In genomic region chr8:120144652-120145301, GRCm38 (mm10) we compare ENCODE assay signal across 8 mouse cellular contexts. TPM values are rescaled to one million over a fixed set of nuclear protein-coding genes. Genes with fewer than 3 reads are reported as not detected.
A peak's percentile ranks its signal among the peaks of the same experiment; 100 is the strongest.
DNase-seq lines count a peak whose midpoint lies in the region; ATAC-seq and TF ChIP-seq lines count a peak whose summit lies in the region.

No protein-coding gene starts in this region.

- H3K27me3 ChIP-seq in midbrain, embryonic 12.5 days, result no peaks in the 10 kb centered on the region; the same call in 1 of the 2 replicates

- H3K9me3 ChIP-seq in midbrain, embryonic 12.5 days, result no peaks in the 10 kb centered on the region

- peaks cover 31% of the 10 kb centered on the region for H3K4me1 ChIP-seq in midbrain, embryonic 12.5 days

- H3K9ac ChIP-seq in midbrain, embryonic 12.5 days (replicated peaks), result no peak overlapping the region

- H3K4me3 ChIP-seq in left cerebral cortex, adult 2 months, result no peak overlapping the region
- no peak overlapping the region for H3K4me3 ChIP-seq in midbrain, embryonic 12.5 days

- H3K4me2 ChIP-seq in midbrain, embryonic 12.5 days (replicated peaks), result no peak overlapping the region

- 60% methylated on average over 12 of the region's 12 CpGs for WGBS in midbrain, embryonic 12.5 days

- no peaks in the 10 kb centered on the region for H3K36me3 ChIP-seq in midbrain, embryonic 12.5 days

- peak; percentile 55 to 85 for DNase-seq in adrenal gland, adult (ENCODE audit: inconsistent age in 2 of 2, low spot score in 1 of 2)
- DNase-seq in adrenal gland, postnatal 10 days, result no peak
- DNase-seq in cerebellum, postnatal 25 days, result peak; percentile 68 to 73
- DNase-seq in left cerebral cortex, adult 2 months (ENCODE audit: extremely low spot score in 1 of 2, low spot score in 2 of 2), result peak in 1 of 2 experiments; percentile 49
- no peak for DNase-seq in spleen, postnatal 4 days (ENCODE audit: low spot score in 2 of 2)
- no peak for DNase-seq in thymus, postnatal 25 days
- no peak for DNase-seq in gastrocnemius, adult 8-10 months (ENCODE audit: low spot score in 2 of 2)

- intact Hi-C loops in left cerebral cortex, adult 2 months (cut with DNase I), result loop anchor here (5.0 kb wide), 1 partner anchor 192 kb away; no protein-coding TSS in a partner anchor

- TF ChIP-seq CTCF in left cerebral cortex, adult 2 months (IDR thresholded peaks at IDR 0.05), result no peak

- peak overlapping the region; percentile 83 for H3K27ac ChIP-seq in left cerebral cortex, adult 2 months
- peak overlapping the region; percentile 78 for H3K27ac ChIP-seq in midbrain, embryonic 12.5 days (replicated peaks)

- no peak; the same call in 1 of the 2 replicates for ATAC-seq in midbrain, embryonic 12.5 days (ENCODE audit: low FRiP score, low read depth)

RNA-seq across cellular contexts. Expression of gene 6430548M08Rik, which starts 30.8 kb away (rescaled TPM):
- 10 to 100 TPM; 39.7 to 41.9 TPM for total RNA-seq in adrenal gland, postnatal 10 days (2021)
- 100 to 1,000 TPM; 234 to 249 TPM for total RNA-seq in left cerebral cortex, adult 2 months (2021)
- 16.6 and 20.8 TPM in 2 replicates for polyA plus RNA-seq in midbrain, embryonic 12.5 days (2016; fragmentation: Nextera tagmentation; extraction: Ambion mirVana)
- total RNA-seq in gastrocnemius, adult 8-10 months (2022), result 10 to 100 TPM; 24.5 to 33.0 (median 25.0) TPM

RNA-seq across cellular contexts. Expression of gene Fam92b, which starts 32.5 kb away (rescaled TPM):
- 1 to 10 TPM in 1 of 2 experiments, under 1 TPM in 1; 0.90 to 1.4 TPM for total RNA-seq in adrenal gland, postnatal 10 days (2021)
- 1 to 10 TPM in 1 of 2 experiments, under 1 TPM in 1; 0.68 to 1.0 TPM for total RNA-seq in left cerebral cortex, adult 2 months (2021)
- 1.3 and 2.3 TPM in 2 replicates for polyA plus RNA-seq in midbrain, embryonic 12.5 days (2016; fragmentation: Nextera tagmentation; extraction: Ambion mirVana)
- not detected for total RNA-seq in gastrocnemius, adult 8-10 months (2022)

RNA-seq across cellular contexts. Expression of gene Zdhhc7, which starts 43.5 kb away (rescaled TPM):
- 10 to 100 TPM; 43.2 to 44.8 TPM for total RNA-seq in adrenal gland, postnatal 10 days (2021)
- 10 to 100 TPM; 33.5 to 38.5 TPM for total RNA-seq in left cerebral cortex, adult 2 months (2021)
- 32.1 and 35.4 TPM in 2 replicates for polyA plus RNA-seq in midbrain, embryonic 12.5 days (2016; fragmentation: Nextera tagmentation; extraction: Ambion mirVana)
- total RNA-seq in gastrocnemius, adult 8-10 months (2022), result 10 to 100 TPM; 24.3 to 30.3 (median 27.0) TPM

Comparison
In these comparisons a context has a peak if more than half of its experiments do, and no peak if none do; other contexts are left out.
1. DNase-seq: peak in adrenal gland, adult (2 of 2) and cerebellum, postnatal 25 days (2 of 2); none in adrenal gland, postnatal 10 days (single experiment), spleen, postnatal 4 days (0 of 2), thymus, postnatal 25 days (single experiment) and gastrocnemius, adult 8-10 months (0 of 2).
2. RNA of gene 6430548M08Rik, which starts 30.8 kb away (total RNA-seq): 234 to 249 TPM in left cerebral cortex, adult 2 months; 39.7 to 41.9 TPM in adrenal gland, postnatal 10 days and 24.5 to 33.0 TPM in gastrocnemius, adult 8-10 months; every median in the first group is over 4 times any median in the second.